Mouse (Mus musculus): ENCODE results near the gene Vps37b. TPM values are rescaled to one million over a fixed set of nuclear protein-coding genes. Genes with fewer than 3 reads are reported as not detected.
"Not testable (repeated sequence)": the region's sequence is repeated elsewhere in the genome, so short reads cannot be mapped to it uniquely, and the experiment has no call there.

Gene Vps37b
- polyA plus RNA-seq (2017; shearing (Covaris generic)): 10 to 100 TPM; 17.6 to 22.8 TPM

DNA sequence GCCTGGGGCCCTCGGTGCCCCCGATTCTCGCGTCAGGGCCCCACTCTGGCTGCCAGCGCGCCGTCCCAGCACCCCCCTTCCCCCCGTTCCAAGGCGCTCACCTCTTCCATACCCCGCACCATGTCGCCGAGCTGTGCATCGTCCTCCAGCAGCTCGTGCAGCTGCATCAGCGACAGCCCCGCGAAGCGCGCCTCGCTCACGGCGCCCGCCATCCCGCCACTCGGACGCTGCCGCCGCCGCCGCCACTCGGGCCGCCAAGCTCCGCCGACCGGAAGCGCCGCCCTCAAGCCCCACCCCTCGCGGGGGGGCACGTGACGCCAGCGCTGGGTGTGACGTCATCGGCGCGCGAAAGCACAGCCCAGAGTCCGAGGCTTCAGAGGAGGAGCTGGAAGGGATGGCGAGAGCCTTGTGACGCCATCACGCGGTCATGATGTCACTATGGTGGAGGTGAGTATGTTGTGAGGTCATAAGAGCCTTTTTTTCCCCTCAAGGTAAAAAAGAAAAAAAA, at the start of gene Vps37b:
TSS of gene Vps37b (minus strand) at position 270 of the 508 bp plus-strand sequence.
- peak; percentile 32 for ATAC-seq

DNA sequence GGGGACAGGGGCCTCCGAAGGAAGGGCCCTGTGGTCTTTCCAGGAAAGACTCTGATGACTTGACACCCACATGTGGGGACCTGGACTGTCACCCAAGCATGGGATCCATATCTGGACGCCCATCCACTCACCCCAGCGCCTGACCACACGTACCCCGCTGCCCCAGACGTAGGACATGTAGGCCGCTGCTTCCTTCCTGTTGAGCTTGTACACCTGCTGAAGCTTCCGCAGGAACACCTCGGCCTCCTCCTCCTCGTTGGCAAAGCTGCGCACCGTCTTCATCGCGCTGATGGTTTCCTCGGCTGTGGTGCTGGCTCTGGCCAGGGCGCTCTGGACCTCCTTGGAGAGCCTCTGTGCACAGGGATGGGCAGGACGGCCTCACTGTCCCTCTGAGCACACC, 47.8 kb upstream of the Vps37b start:
- ATAC-seq: no peak

DNA sequence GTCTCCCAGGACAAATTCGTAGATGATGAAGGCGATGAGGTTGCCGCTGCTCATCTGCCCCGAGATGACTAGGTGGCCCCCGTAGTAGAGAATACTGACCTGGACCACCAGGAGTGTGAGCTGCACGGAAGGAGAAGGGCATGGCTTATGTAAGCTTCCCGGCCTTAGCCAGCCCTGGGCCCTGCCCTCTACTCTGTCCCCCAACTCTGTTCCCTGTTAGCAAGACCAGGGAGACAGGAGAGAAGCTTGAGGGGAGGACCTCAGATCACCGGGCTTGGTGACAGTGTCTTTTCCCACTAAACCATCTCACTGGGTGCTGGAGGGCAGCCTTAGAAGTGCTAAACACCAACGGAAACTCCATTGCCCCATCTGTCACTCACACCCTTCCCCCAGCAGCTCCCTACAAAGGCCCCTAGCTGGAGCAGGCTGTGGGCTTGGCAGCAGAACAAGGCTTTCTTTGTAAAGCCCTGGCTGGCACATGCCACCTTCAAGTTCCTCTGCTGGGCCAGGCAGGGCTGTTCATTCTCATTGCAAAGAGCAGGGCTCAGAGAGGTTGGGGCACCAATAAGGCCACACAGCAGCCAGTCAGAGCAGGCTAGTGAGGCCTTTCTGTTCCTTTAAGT, 46.8 kb upstream of the Vps37b start:
- ATAC-seq: no peak

DNA sequence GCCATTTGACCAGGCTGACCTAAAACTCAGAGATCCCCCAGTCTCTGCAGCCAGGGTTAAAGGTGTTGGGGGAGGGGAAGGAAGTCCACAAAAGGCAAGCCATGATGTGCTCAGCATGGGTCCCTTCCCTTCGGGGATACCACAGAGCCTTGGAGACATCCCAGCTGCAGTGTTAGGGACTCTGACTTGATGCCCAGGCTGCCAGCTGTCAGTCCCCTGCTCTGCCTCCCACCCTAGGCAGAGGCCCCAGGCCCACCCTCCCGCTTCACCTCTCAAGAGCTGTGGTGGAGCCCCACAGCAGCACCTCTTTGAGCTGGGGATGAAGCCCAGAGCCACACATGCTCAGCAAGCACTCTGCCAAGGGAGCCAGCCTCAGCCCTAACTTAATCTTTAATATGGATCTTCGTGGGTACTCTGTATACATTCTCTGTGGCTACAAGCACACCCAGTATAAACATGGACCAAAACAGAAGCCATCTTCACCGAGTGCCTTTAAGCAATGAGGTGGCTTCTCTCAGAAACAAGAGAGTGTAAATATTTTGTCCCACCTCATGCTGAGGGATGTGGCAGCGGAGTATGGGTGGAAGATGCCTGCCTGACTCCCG, 45.9 kb upstream of the Vps37b start:
- ATAC-seq: no peak

DNA sequence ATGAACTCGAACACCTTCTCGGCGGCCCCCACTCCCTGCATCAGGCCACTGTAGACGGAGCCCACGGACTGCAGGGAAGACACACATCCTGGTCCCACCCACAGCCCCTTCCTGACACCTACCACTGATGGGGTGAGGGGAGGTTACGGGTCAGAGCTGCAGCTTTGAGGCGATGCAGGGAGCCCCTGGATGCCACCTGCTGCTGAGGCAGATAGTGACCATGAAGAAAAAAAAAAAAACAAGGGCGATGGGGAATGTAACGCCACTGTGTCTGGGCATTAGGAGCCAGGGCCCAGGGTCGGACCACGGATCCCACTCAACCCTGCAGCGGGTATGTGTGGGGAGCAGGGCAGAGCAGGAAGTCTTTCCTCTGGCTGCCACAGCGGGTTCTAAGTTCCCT, 45.2 kb upstream of the Vps37b start:
- ATAC-seq: no peak

- ATAC-seq: no peak
These were observed 44.5 kb upstream of the Vps37b start for GRCm38 (mm10) chr5:124076559-124076958.

- ATAC-seq: peak; percentile 11
These were observed 43.6 kb upstream of the Vps37b start for GRCm38 (mm10) chr5:124075716-124076115.

DNA sequence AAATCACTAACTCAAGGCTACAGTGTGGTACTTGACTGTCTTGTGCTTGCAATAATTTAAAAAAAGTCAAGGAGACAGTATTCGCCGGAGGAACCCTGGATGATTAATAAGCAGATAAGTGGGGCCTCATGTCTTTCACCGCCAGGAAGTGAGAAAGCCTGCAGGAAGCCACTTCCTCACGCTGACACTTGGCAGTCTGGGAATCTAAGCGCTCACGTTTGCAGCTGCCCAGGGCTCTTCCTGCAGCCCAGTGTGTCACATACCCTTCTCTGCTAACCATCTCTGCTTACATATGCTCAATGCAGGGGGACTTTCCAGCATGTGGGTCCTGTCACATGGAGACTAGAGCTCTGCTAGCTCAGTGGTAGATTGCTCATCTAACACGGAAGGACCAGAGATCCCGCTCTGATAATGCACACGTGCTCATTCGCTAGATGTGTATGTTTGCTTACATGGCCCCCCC, 42.8 kb upstream of the Vps37b start:
- peak; percentile 88 for ATAC-seq

DNA sequence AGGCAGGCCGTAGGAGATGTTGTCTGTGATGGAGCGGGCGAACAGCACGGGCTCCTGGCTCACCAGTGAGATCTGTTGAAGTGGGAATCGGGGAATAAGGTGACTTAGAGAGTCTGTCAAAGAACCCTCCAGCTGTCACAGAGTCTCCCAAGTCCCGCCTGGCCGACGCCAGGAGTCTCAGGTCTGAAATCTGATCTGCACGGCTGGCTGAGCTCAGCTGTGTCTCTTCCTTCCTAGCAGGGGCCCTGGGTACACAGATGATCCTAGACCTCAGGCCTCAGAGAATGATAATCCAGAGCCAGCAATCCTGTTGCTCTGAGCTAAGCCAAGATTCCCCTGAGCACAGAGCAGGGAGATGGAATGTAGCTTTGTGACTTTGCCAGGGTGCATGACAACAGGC, 41.6 kb upstream of the Vps37b start:
- no peak for ATAC-seq

- ATAC-seq: no peak
These were observed 37.6 kb upstream of the Vps37b start for GRCm38 (mm10) chr5:124069657-124070056.

DNA sequence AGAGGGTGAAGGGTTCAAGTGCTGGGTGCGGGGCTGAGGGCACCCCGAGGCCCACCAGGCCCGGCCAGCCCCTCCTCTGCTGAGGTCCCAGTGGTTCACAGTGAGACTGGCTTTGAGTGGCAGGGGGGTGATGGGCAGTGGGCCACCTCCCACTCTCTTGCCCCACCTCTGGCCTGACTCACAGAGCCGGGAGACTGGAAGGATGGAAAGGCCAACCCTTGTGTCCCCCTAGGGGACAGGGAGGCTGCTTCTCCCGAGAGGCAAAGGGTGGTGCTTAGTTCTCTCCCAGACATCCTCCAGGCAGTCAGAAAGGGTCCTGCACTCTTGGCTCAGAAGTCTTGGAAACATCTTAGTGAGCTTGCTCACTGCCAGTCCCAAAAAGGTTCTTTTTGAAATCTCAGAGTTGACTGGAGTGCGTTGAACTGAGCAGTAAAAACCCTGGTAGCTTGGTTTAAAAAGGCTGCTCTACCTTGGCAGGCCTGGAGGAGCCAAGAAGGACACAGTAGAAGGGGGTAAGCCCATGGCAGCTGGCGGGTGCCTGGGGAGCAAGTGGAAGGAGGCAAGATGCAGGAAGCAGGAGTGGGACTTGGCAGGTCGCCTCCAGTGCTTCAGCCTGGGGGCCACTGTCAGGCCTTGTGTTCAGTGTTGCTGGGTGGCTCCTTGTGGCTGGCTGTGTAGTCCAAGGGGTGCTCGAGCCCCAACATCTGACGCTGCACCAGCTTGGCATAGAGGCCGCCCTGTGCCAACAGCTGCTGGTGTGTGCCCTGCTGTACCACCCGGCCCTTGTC, 30.2 kb upstream of the Vps37b start:
- no peak for ATAC-seq

DNA sequence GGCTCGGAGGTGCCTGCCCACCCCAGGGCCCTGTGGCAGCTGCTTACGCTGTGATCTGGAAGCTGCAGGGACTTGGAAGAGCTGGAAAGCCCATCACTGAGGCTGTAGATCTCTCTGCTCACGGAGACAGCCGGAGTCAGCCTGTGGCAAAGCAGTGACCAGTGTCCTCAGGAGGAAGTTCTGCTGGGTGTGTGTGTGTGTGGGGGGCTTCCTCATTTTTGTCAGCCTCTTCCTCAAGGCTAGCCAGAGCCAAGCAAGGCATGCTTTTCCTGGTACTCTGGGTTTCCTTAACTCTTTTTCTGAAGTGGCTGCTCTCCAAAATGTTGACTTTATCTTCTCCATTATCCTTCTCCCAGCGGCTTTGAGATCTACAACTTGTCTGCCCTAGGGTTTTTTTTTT, 27.6 kb upstream of the Vps37b start:
- no peak for ATAC-seq

DNA sequence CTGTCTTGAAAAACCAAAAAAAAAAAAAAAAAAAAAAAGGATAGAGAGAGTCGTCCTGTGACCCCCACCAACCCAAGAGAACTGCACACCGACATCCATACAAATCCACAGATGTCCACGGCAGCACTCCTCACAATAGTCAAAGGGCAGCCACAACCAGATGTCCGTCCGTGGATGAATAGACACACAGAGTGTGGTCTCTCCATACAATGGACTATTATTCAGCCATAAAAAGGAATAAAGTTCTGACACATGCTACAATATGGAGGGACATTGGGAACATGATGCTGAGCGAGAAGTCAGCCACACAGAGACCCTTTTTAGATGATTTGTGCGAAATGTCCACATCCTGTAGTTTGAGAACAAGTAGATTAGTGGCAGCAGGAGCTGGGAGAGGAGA, 26.7 kb upstream of the Vps37b start:
- no peak for ATAC-seq

GRCm38 (mm10) chr5:124056956-124057355, 24.9 kb upstream of the Vps37b start:
- ATAC-seq: no peak

- ATAC-seq: no peak
These were observed 24.1 kb upstream of the Vps37b start for GRCm38 (mm10) chr5:124056219-124056618.

- not testable (repeated sequence) for ATAC-seq
These were observed 20.6 kb upstream of the Vps37b start for GRCm38 (mm10) chr5:124052641-124053040.

DNA sequence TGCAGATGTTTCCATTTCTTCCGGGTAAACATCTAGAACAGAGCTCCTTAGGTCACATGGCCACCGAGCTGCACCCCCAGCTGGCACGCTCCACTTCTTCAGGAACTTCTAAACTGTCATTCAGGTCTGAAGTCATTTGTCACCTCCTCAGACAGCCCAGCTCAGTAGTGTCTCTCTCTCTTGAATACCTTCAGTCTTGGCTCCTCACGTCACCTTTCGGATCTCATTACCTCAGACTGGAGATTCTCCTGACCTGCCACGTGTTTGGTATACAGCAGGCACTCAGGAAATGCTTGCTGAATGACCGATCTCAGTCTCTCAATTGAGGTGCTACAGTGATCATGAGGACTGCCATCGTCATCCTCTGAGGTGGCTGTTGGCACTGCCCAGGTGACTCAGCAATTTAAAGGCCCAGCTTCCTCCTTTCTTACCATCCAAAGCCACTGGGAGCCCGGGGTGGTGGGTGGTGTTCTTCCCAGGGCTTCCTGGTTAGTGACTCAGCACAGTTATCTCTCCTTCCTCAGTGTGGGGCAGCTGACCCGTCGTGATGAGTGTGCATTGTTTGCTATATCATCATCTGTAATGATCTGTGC, 19.9 kb upstream of the Vps37b start:
- ATAC-seq: no peak

- peak; percentile 86 for ATAC-seq
These were observed 18.3 kb upstream of the Vps37b start for GRCm38 (mm10) chr5:124050095-124051050.

- ATAC-seq: no peak
These were observed 17.4 kb upstream of the Vps37b start for GRCm38 (mm10) chr5:124049249-124050045.

GRCm38 (mm10) chr5:124046741-124047401, 14.8 kb upstream of the Vps37b start:
- ATAC-seq: no peak
